ENCODE assay signal across 9 mouse cellular contexts in the genomic region with DNA sequence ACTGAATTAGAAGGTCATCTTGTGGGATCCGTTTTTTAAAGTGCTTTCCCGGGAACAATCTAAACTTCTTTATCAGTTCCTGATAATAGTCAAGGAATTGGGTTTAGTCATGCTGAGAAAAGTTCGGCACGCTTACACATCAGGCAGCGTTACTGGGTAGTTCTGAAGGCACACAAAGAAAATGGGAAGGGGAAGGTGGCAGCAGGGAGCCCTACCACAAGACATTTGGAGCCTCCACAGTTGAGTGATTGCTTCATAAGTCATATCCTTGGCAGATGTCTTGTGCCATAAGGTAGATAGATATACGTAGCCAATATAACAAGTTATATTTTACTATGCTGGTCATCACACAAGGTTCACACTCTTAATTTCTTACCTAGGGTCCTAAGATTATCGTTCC. TPM values are rescaled to one million over a fixed set of nuclear protein-coding genes. Genes with fewer than 3 reads are reported as not detected.
DNase-seq lines count a peak whose midpoint lies in the region; ATAC-seq and TF ChIP-seq lines count a peak whose summit lies in the region.
"Had no signal": no experiment of that assay in that cellular context is flagged by ENCODE, and none has a peak within 500 bp of the region (broad histone marks: within the 10 kb centered on the region; RNA-seq: fewer than 3 reads in every experiment).

No protein-coding gene starts in this region.

- no peaks in the 10 kb centered on the region for H3K9me3 ChIP-seq in heart, embryonic 10.5 days
- H3K9me3 ChIP-seq in ES-E14 (ENCODE audit: control insufficient read depth, insufficient read depth, low read depth, low read length): no peaks in the 10 kb centered on the region

- H3K27me3 ChIP-seq in heart, embryonic 10.5 days (ENCODE audit: insufficient read depth, poor library complexity, severe bottlenecking): no peaks in the 10 kb centered on the region
- H3K27me3 ChIP-seq: Patski had no signal

- DNase-seq in heart, embryonic 10.5 days (ENCODE audit: low spot score): no peak
- no peak for DNase-seq in heart, adult 9 months (ENCODE audit: low spot score in 2 of 2)
- no peak for DNase-seq in ES-E14 (ENCODE audit: low read depth, low spot score)
- peak; percentile 2 for DNase-seq in lung, postnatal 10 days
- DNase-seq in thymus, postnatal 14 days: no peak
- DNase-seq in left cerebral cortex, adult 8-10 months (ENCODE audit: low spot score in 2 of 2): no peak
- DNase-seq in retina, embryonic 14.5 days (ENCODE audit: low spot score): no peak

- peaks cover 5% of the 10 kb centered on the region; the same call in 1 of the 2 replicates for H3K4me1 ChIP-seq in heart, embryonic 10.5 days
- H3K4me1 ChIP-seq in ES-E14 (ENCODE audit: control insufficient read depth in 2 of 2, insufficient read depth in 2 of 2, low read length in 2 of 2, poor library complexity in 1 of 2): peaks cover 0 to 2% of the 10 kb centered on the region in 2 experiments; a peak in 2 of 4 replicates

- peak overlapping the region; percentile 85 for H3K9ac ChIP-seq in ES-E14 (ENCODE audit: insufficient read depth, low read depth, low read length, poor library complexity, severe bottlenecking)

- WGBS in heart, embryonic 10.5 days: 21% methylated on average over 7 of the region's 7 CpGs

- in situ Hi-C loops in ES-E14 (cut with MboI; ENCODE audit: low sequenced_read_pairs in 2 of 2, unreplicated experiment in 2 of 2): no loop called here

- peak; percentile 66 for ATAC-seq in granulocyte monocyte progenitor cell, adult 5-6 weeks (replicated peaks; ENCODE audit: poor library complexity, severe bottlenecking)

- H3K27ac ChIP-seq in heart, embryonic 10.5 days: peak overlapping the region; percentile 97
- H3K27ac ChIP-seq in ES-E14 (ENCODE audit: insufficient read depth, low read depth, low read length, poor library complexity, severe bottlenecking): peak overlapping the region; percentile 89

- H3K36me3 ChIP-seq in heart, embryonic 10.5 days: peaks cover 17% of the 10 kb centered on the region
- H3K36me3 ChIP-seq in ES-E14 (ENCODE audit: control insufficient read depth, insufficient read depth, low read length, poor library complexity, severe bottlenecking): peaks cover 5% of the 10 kb centered on the region

- H3K4me3 ChIP-seq in heart, embryonic 10.5 days: peak overlapping the region; percentile 77
- peak overlapping the region; percentile 71 to 75 for H3K4me3 ChIP-seq in ES-E14 (ENCODE audit: insufficient read depth in 1 of 2, low read depth in 1 of 2, low read length in 2 of 2, poor library complexity in 1 of 2, severe bottlenecking in 1 of 2)

TF ChIP-seq in ES-E14, 5 proteins besides CTCF, POLR2A, EP300 and RAD21:
- no peak for TF ChIP-seq HCFC1 (IDR thresholded peaks at IDR 0.05; ENCODE audit: borderline replicate concordance, insufficient read depth, low read length)
- no peak for TF ChIP-seq ZNF384 (IDR thresholded peaks at IDR 0.05; ENCODE audit: low read depth, low read length)
- no peak for TF ChIP-seq CHD2 (IDR thresholded peaks at IDR 0.05; ENCODE audit: low read depth, low read length)
- TF ChIP-seq ZC3H11A (IDR thresholded peaks at IDR 0.05; ENCODE audit: borderline replicate concordance, low read depth, low read length): no peak
- TF ChIP-seq MAFK (IDR thresholded peaks at IDR 0.05; ENCODE audit: insufficient read depth, low read depth, low read length): no peak

RNA-seq across cellular contexts. Expression of a gene that starts 0.8 kb away (rescaled TPM):
- polyA plus RNA-seq in heart, embryonic 10.5 days (2016; fragmentation: Nextera tagmentation; extraction: Ambion mirVana): 28.7 and 33.7 TPM in 2 replicates
- total RNA-seq in ES-E14 (2012; rRNA removed): 23.8 and 26.5 TPM in 2 replicates
- total RNA-seq in granulocyte monocyte progenitor cell, adult 5-6 weeks (2014; fragmentation: Nextera tagmentation): 16.8 and 26.3 TPM in 2 replicates
- total RNA-seq in granulocyte monocyte progenitor cell, adult 5-6 weeks (2017): 36.6 and 60.1 TPM in 2 replicates
- under 1 TPM; 0.11 to 0.19 (median 0.15) TPM for total RNA-seq in left cerebral cortex, adult 8-10 months (2022)

Comparison
In these comparisons a context has a peak if more than half of its experiments do, and no peak if none do; other contexts are left out.
1. RNA of a gene that starts 0.8 kb away (total RNA-seq): 16.8 to 60.1 TPM in granulocyte monocyte progenitor cell, adult 5-6 weeks and 23.8 to 26.5 TPM in ES-E14; 0.11 to 0.19 TPM in left cerebral cortex, adult 8-10 months; every median in the first group is over 10 times any median in the second.